Mouse (Mus musculus) ES-Bruce4 (cell line): ENCODE data around the gene Tgfbr2.

Source experiments
- CTCF ChIP-seq: IDR thresholded peaks from one replicate; pipeline ENCODE4 v1.8.1; 2011; ENCODE audit warnings: low read depth, low read length
- EP300 ChIP-seq: IDR thresholded peaks from 2 replicates; pipeline ENCODE4 v1.6.1; 2011; ENCODE audit warnings: low read depth, low read length; ENCODE audit not compliant: insufficient read depth
- POLR2A ChIP-seq: IDR thresholded peaks from one replicate; pipeline ENCODE4 v1.8.1; 2011; ENCODE audit warnings: low read length; ENCODE audit not compliant: insufficient read depth

DNA sequence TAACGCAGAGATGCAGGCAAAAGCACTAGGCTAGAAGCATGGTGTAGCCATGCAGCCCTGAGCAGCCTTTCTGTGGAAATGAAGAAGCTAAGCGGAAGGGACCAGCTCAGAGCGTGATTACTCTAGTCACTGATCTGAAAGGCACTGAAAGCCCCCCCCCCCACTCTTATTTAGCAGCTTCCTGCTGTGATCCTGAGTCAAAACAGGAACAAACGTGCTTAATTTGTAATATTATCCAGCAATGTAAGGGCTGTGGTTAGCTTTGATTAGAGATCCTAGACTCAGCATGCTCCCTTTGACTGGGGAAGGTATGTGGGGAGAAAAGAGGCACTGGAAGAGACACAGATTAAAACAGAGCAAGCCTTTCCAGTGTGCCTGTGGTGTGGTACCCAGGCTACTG lies 48.7 kb downstream of the Tgfbr2 start:
- no peak for TF ChIP-seq POLR2A
- no peak for TF ChIP-seq CTCF
- no peak for TF ChIP-seq EP300
